Mouse (Mus musculus) MEL (cell line): ENCODE measurements around the gene Tmed8.

Experiments used
- CTCF ChIP-seq, 3 experiments: IDR thresholded peaks in 2 of 3; conservative IDR thresholded peaks in 1 of 3; 2 replicates each; pipeline ENCODE4 v1.5.1; 2011 to 2012; ENCODE audit warnings: low read length in 3 of 3, low read depth in 2 of 3, mild to moderate bottlenecking in 2 of 3, improper control_type of control experiment in 1 of 3, inconsistent platforms in 1 of 3, mixed read lengths in 1 of 3, moderate library complexity in 1 of 3; ENCODE audit not compliant: control insufficient read depth in 1 of 3, insufficient read depth in 1 of 3, poor library complexity in 1 of 3, severe bottlenecking in 1 of 3
- EP300 ChIP-seq, 2 experiments: IDR thresholded peaks; 2 replicates each; pipeline ENCODE4 v1.6.1; 2011; ENCODE audit warnings: improper control_type of control experiment in 2 of 2, low read length in 2 of 2, low read depth in 1 of 2, mild to moderate bottlenecking in 1 of 2
- MAFK ChIP-seq: IDR thresholded peaks from 2 replicates; pipeline ENCODE4 v1.6.1; 2011; ENCODE audit warnings: low read depth, mild to moderate bottlenecking, low read length, improper control_type of control experiment, borderline replicate concordance
- NRF1 ChIP-seq: IDR thresholded peaks from 2 replicates; pipeline ENCODE4 v1.6.1; 2014; ENCODE audit warnings: low read depth, mild to moderate bottlenecking, inconsistent platforms, low read length, improper control_type of control experiment, moderate library complexity; ENCODE audit not compliant: poor library complexity, insufficient read depth, severe bottlenecking
- TAL1 ChIP-seq: IDR thresholded peaks from 2 replicates; pipeline ENCODE4 v1.6.1; 2012; ENCODE audit warnings: mild to moderate bottlenecking, inconsistent platforms, low read length, moderate library complexity, mixed read lengths

- no peak for TF ChIP-seq CTCF (IDR thresholded peaks at IDR 0.05 in 2 of 3, conservative IDR thresholded peaks at IDR 0.05 in 1 of 3; ENCODE audit: control insufficient read depth in 1 of 3, insufficient read depth in 1 of 3, low read depth in 2 of 3, low read length in 3 of 3, poor library complexity in 1 of 3, severe bottlenecking in 1 of 3)
- no peak for TF ChIP-seq EP300 (IDR thresholded peaks at IDR 0.05; ENCODE audit: low read depth in 1 of 2, low read length in 2 of 2)
- no peak for TF ChIP-seq NRF1
- TF ChIP-seq TAL1: no peak
- no peak for TF ChIP-seq MAFK
Observed at GRCm38 (mm10) chr12:87216053-87216452, 15.8 kb upstream of the Tmed8 start.
